Mouse (Mus musculus): ENCODE data around the gene Rtp4.

The Rtp4 gene

GRCm38 (mm10) chr16:23591119-23592105, 71.3 kb downstream of the Rtp4 start:
- DNase-seq (ENCODE audit: low read depth, low spot score), result no peak

GRCm38 (mm10) chr16:23592501-23592900, 72.4 kb downstream of the Rtp4 start:
- DNase-seq (ENCODE audit: low read depth, low spot score), result no peak

GRCm38 (mm10) chr16:23596696-23597095, 76.6 kb downstream of the Rtp4 start:
- DNase-seq (ENCODE audit: low read depth, low spot score), result no peak

- DNase-seq (ENCODE audit: low read depth, low spot score), result no peak
Observed at GRCm38 (mm10) chr16:23597968-23598367, 77.9 kb downstream of the Rtp4 start.

- DNase-seq (ENCODE audit: low read depth, low spot score), result no peak
Observed at GRCm38 (mm10) chr16:23606220-23606619, 86.1 kb downstream of the Rtp4 start.

GRCm38 (mm10) chr16:23606651-23607050, 86.6 kb downstream of the Rtp4 start:
- DNase-seq (ENCODE audit: low read depth, low spot score), result no peak

GRCm38 (mm10) chr16:23607911-23608410, 87.9 kb downstream of the Rtp4 start:
- no peak for DNase-seq (ENCODE audit: low read depth, low spot score)

GRCm38 (mm10) chr16:23609748-23610185, 89.7 kb downstream of the Rtp4 start:
- DNase-seq (ENCODE audit: low read depth, low spot score), result no peak

- no peak for DNase-seq (ENCODE audit: low read depth, low spot score)
Observed at GRCm38 (mm10) chr16:23624205-23624604, 104.1 kb downstream of the Rtp4 start.

- no peak for DNase-seq (ENCODE audit: low read depth, low spot score)
Observed at GRCm38 (mm10) chr16:23631531-23631930, 111.4 kb downstream of the Rtp4 start.

GRCm38 (mm10) chr16:23632681-23633080, 112.6 kb downstream of the Rtp4 start:
- DNase-seq (ENCODE audit: low read depth, low spot score), result no peak

- no peak for DNase-seq (ENCODE audit: low read depth, low spot score)
Observed at GRCm38 (mm10) chr16:23653028-23653427, 132.9 kb downstream of the Rtp4 start.

GRCm38 (mm10) chr16:23653479-23653878, 133.4 kb downstream of the Rtp4 start:
- no peak for DNase-seq (ENCODE audit: low read depth, low spot score)

- DNase-seq (ENCODE audit: low read depth, low spot score), result no peak
Observed at GRCm38 (mm10) chr16:23659597-23660531, 139.8 kb downstream of the Rtp4 start.

All from mesoderm, embryonic 11.5 days (tissue).